Mouse (Mus musculus): ENCODE results near the gene D3Ertd254e. TPM values are rescaled to one million over a fixed set of nuclear protein-coding genes. Genes with fewer than 3 reads are reported as not detected.

The D3Ertd254e gene
- total RNA-seq (2023), result 0.98 and 1.5 TPM in 2 replicates

GRCm38 (mm10) chr3:36150934-36151686, at the start of gene D3Ertd254e:
Gene D3Ertd254e (plus strand): TSS chr3:36151017.

Other genes starting within 250 kb of the D3Ertd254e start
- 46.3 and 49.9 TPM in 2 replicates for gene Dcun1d1, start 213.6 kb upstream of the D3Ertd254e start, total RNA-seq (2023)
- gene Mccc1, start 150.3 kb upstream of the D3Ertd254e start, total RNA-seq (2023), result 3.3 and 5.1 TPM in 2 replicates
- not detected in 2 replicates for gene Ccdc144b, start 97.5 kb upstream of the D3Ertd254e start, total RNA-seq (2023)
- 21.2 and 32.5 TPM in 2 replicates for gene Acad9, start 85.0 kb upstream of the D3Ertd254e start, total RNA-seq (2023)
- gene Qrfpr, start 71.3 kb downstream of the D3Ertd254e start, total RNA-seq (2023), result not detected in 2 replicates

Measured in neutrophil, adult 65 days (primary cell).